Mouse (Mus musculus) neural tube, embryonic 15.5 days (tissue): ENCODE measurements around the gene Rapgefl1. TPM values are rescaled to one million over a fixed set of nuclear protein-coding genes. Genes with fewer than 3 reads are reported as not detected.

Source experiments
- ATAC-seq: fragments of 200-750 bp; cut with Nextera tagmentation; 2 replicates; pipeline ENCODE4 v1.8.0; 2017; ENCODE audit warnings: mild to moderate bottlenecking, moderate TSS enrichment, moderate library complexity; ENCODE audit not compliant: low FRiP score
- H3K27ac ChIP-seq: fragments of 300-500 bp; sonication (generic); replicated peaks from 2 replicates; pipeline ENCODE4 v1.5.1; 2015; ENCODE audit warnings: mild to moderate bottlenecking, inconsistent platforms
- H3K27me3 ChIP-seq: fragments of 300-500 bp; sonication (generic); replicated peaks from 2 replicates; pipeline ENCODE4 v1.6.1; 2015; ENCODE audit warnings: inconsistent platforms
- H3K36me3 ChIP-seq: fragments of 300-500 bp; sonication (generic); 2 replicates; pipeline ENCODE4 v1.6.1; 2015; ENCODE audit warnings: inconsistent platforms
- H3K4me1 ChIP-seq: fragments of 300-500 bp; sonication (generic); 2 replicates; pipeline ENCODE4 v1.6.1; 2015; ENCODE audit warnings: inconsistent platforms
- H3K4me2 ChIP-seq: fragments of 300-500 bp; sonication (generic); 2 replicates; pipeline ENCODE4 v1.6.1; 2015; ENCODE audit warnings: inconsistent platforms, mild to moderate bottlenecking, moderate library complexity
- H3K4me3 ChIP-seq: fragments of 300-500 bp; sonication (generic); replicated peaks from 2 replicates; pipeline ENCODE4 v1.5.1; 2015; ENCODE audit warnings: mild to moderate bottlenecking, inconsistent platforms
- H3K9ac ChIP-seq: fragments of 300-500 bp; sonication (generic); replicated peaks from 2 replicates; pipeline ENCODE4 v1.6.1; 2015; ENCODE audit warnings: mild to moderate bottlenecking, inconsistent platforms
- H3K9me3 ChIP-seq: fragments of 300-500 bp; sonication (generic); replicated peaks from 2 replicates; pipeline ENCODE4 v1.6.1; 2016; ENCODE audit warnings: inconsistent platforms
- WGBS: fragments of 180-500 bp; shearing (Covaris S2); methylation state at CpG from one replicate; pipeline ENCODE4 v1.1.7; 2015; ENCODE audit warnings: mixed read lengths; 5-methylcytosine and 5-hydroxymethylcytosine counted together
- polyA plus RNA-seq: library from polyadenylated mRNA; unstranded; fragments of >200 nt; fragmentation: Nextera tagmentation; extraction: Ambion mirVana; gene quantifications from 2 replicates; pipeline ENCODE4 v1.2.1, GENCODE M21; 2015

Rapgefl1 gene
- polyA plus RNA-seq, 1 experiment from 2014 or later: 13.7 TPM

- under 1% methylated on average over 50 of the region's 89 CpGs for WGBS
- H3K9ac ChIP-seq: peak within 1 kb of the TSS; percentile 90
- H3K9me3 ChIP-seq: no peaks in the 10 kb centered on the region
- H3K27me3 ChIP-seq: no peaks in the 10 kb centered on the region
- H3K27ac ChIP-seq: peak within 1 kb of the TSS; percentile 100
- peak; percentile 53 for ATAC-seq
- H3K36me3 ChIP-seq: peaks cover 13% of the 10 kb centered on the region
- H3K4me1 ChIP-seq: peaks cover 40% of the 10 kb centered on the region
- peak within 1 kb of the TSS; percentile 71 for H3K4me3 ChIP-seq
- H3K4me2 ChIP-seq: peak within 1 kb of the TSS; percentile 94
These were observed 41.4 kb upstream of the Rapgefl1 start, which contains the start of gene Msl1 for GRCm38 (mm10) chr11:98795015-98795713. Gene Msl1 (plus strand): TSS chr11:98795516.

DNA sequence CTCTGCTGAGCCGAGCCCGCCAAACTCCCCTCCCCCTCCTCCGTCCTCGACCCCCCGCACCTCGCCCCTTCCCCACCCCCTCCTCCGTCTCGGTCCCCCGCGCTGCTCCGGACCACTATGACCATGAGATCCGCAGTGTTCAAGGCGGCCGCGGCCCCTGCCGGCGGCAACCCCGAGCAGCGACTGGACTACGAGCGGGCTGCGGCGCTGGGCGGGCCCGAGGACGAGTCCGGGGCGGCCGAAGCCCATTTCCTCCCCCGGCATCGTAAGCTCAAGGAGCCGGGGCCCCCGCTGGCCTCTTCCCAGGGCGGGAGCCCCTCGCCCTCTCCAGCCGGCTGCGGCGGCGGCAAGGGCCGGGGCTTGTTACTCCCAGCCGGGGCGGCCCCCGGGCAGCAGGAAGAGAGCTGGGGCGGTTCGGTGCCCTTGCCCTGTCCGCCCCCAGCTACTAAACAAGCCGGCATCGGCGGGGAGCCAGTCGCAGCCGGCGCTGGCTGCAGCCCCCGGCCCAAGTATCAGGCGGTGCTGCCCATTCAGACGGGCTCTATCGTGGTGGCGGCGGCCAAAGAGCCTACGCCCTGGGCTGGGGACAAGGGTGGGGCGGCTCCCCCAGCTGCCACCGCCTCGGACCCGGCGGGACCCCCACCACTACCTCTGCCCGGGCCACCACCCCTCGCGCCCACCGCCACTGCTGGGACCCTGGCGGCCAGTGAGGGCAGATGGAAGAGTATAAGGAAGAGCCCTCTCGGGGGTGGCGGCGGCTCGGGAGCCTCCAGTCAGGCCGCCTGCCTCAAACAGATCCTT is 40.7 kb upstream of the Rapgefl1 start:
- Histone ChIP-seq H3K36me3 (peaks cover 20% of the 10 kb centered on the region), H3K9ac (peak overlapping the region; percentile 90), H3K4me3 (peak overlapping the region; percentile 71), H3K27ac (peak overlapping the region; percentile 100), H3K9me3 (no peaks in the 10 kb centered on the region), H3K4me2 (peak overlapping the region; percentile 94), H3K4me1 (peaks cover 45% of the 10 kb centered on the region), H3K27me3 (no peaks in the 10 kb centered on the region)
- ATAC-seq: peak; percentile 51
- WGBS: under 1% methylated on average over 60 of the region's 74 CpGs

DNA sequence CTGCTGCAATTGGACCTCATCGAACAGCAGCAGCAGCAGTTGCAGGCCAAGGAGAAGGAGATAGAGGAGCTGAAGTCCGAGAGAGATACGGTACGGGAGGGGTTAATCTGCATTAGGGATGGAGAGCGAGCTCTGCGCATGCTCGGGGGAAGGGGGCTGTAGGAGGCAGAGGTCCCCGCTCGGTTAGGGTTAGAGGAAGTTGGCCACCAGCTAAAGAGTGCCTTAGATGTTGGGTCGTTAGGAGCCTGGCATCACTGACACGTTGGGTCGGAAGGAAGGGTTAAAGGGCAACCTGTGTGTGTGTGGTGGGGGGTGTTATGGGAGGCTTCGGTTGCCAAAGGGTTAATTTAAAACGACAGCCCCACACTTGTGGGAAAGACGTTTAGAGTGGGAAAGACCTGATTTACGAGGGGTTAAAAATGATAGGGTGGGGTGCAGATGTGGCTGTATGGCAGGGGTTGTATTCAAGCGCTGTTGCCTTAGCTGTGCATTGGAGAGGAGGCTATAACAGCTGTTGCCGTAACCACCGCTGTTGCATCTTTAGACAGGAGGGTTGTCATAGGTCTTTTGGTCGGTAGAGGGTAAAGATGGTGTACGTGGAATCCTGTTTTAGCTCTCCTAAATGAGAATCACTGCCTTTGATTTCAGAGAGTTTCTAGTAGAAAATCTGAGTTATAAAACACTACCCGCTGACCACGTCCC is 39.9 kb upstream of the Rapgefl1 start:
- peak overlapping the region; percentile 100 for H3K27ac ChIP-seq
- H3K9me3 ChIP-seq: no peaks in the 10 kb centered on the region
- peak; percentile 63 for ATAC-seq
- H3K4me1 ChIP-seq: peaks cover 45% of the 10 kb centered on the region
- peak overlapping the region; percentile 94 for H3K4me2 ChIP-seq
- WGBS: 3% methylated on average over 23 of the region's 23 CpGs
- H3K36me3 ChIP-seq: peaks cover 25% of the 10 kb centered on the region
- H3K9ac ChIP-seq: peak overlapping the region; percentile 90
- no peaks in the 10 kb centered on the region for H3K27me3 ChIP-seq
- peak overlapping the region; percentile 71 for H3K4me3 ChIP-seq

DNA sequence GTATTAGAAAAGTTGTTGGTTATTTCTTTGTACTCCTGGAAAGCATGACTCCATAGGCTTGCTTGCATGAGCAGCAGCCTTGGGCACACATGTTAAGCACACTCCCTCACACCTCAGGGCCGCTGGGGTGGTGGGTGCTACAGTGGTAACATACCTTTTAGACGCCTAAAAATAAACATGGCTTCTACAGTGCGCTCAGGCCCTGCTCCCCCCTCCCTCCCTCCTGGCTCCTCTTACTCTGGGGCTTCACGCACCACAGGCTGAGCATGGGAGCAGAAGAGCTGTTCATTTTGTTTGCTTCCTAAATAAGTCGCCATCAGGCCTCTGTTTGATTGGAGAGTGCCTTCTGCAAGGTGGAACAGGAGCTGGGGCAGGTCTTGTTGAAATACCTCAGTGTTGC is 39.3 kb upstream of the Rapgefl1 start:
- no peak for ATAC-seq
- H3K27me3 ChIP-seq: no peaks in the 10 kb centered on the region
- H3K4me3 ChIP-seq: peak overlapping the region; percentile 71
- peak overlapping the region; percentile 90 for H3K9ac ChIP-seq
- H3K9me3 ChIP-seq: no peaks in the 10 kb centered on the region
- peak overlapping the region; percentile 100 for H3K27ac ChIP-seq
- peak overlapping the region; percentile 94 for H3K4me2 ChIP-seq
- H3K36me3 ChIP-seq: peaks cover 30% of the 10 kb centered on the region
- WGBS: 12% methylated on average over 5 of the region's 5 CpGs
- peaks cover 44% of the 10 kb centered on the region for H3K4me1 ChIP-seq

GRCm38 (mm10) chr11:98797909-98798308 is 38.7 kb upstream of the Rapgefl1 start:
- peak overlapping the region; percentile 71 for H3K4me3 ChIP-seq
- ATAC-seq: no peak
- peaks cover 42% of the 10 kb centered on the region for H3K4me1 ChIP-seq
- peaks cover 36% of the 10 kb centered on the region for H3K36me3 ChIP-seq
- 40% methylated on average over 4 of the region's 4 CpGs for WGBS
- H3K9me3 ChIP-seq: no peaks in the 10 kb centered on the region
- no peaks in the 10 kb centered on the region for H3K27me3 ChIP-seq
- peak overlapping the region; percentile 90 for H3K9ac ChIP-seq
- H3K27ac ChIP-seq: peak overlapping the region; percentile 100; the same call in 1 of the 2 replicates
- H3K4me2 ChIP-seq: peak overlapping the region; percentile 94

DNA sequence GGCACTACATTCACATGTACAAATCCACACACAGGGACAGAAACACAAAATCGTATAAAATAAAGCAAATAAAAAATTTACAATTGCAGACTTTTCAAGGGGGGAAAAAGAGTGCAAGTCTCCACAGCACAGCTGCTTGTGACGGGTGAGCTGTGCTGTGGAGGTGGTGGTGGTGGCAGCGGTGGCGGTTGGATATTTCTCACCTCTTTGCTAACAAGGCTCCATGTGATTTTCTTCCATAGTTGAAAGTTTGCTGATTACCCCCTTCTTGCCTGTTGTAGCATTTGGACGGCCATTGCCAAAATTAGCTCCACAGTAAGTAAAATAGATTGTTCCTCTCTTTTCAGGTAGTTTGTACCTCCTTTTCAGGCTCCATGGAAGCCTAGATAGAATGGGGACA is 32.0 kb upstream of the Rapgefl1 start, which contains the start of gene Casc3:
Casc3 (plus strand) TSS at position 301 of the 400 bp plus-strand sequence.
- Histone ChIP-seq H3K36me3 (peaks cover 80% of the 10 kb centered on the region), H3K4me2 (no peak within 1 kb of the TSS), H3K27me3 (no peaks in the 10 kb centered on the region), H3K9ac (no peak within 1 kb of the TSS), H3K4me1 (peaks cover 18% of the 10 kb centered on the region), H3K9me3 (no peaks in the 10 kb centered on the region), H3K4me3 (no peak within 1 kb of the TSS), H3K27ac (no peak within 1 kb of the TSS)
- 95% methylated on average over 5 of the region's 5 CpGs for WGBS
- no peak for ATAC-seq

- Histone ChIP-seq H3K4me3 (peak overlapping the region; percentile 83; the same call in 1 of the 2 replicates), H3K4me2 (peak overlapping the region; percentile 74), H3K9me3 (no peaks in the 10 kb centered on the region), H3K36me3 (peaks cover 62% of the 10 kb centered on the region), H3K27ac (peak overlapping the region; percentile 99), H3K9ac (no peak overlapping the region), H3K4me1 (peaks cover 34% of the 10 kb centered on the region), H3K27me3 (no peaks in the 10 kb centered on the region)
- WGBS: 70% methylated on average over 2 of the region's 2 CpGs
- no peak for ATAC-seq
These were observed 28.2 kb upstream of the Rapgefl1 start for GRCm38 (mm10) chr11:98808417-98808816.

GRCm38 (mm10) chr11:98809457-98810290 is 26.9 kb upstream of the Rapgefl1 start:
- H3K9ac ChIP-seq: peak overlapping the region; percentile 97
- no peaks in the 10 kb centered on the region for H3K27me3 ChIP-seq
- no peaks in the 10 kb centered on the region for H3K9me3 ChIP-seq
- peak overlapping the region; percentile 83 for H3K4me3 ChIP-seq
- peaks cover 37% of the 10 kb centered on the region for H3K4me1 ChIP-seq
- peak overlapping the region; percentile 74 for H3K4me2 ChIP-seq
- H3K27ac ChIP-seq: peak overlapping the region; percentile 99
- peaks cover 62% of the 10 kb centered on the region for H3K36me3 ChIP-seq
- under 1% methylated on average over 82 of the region's 84 CpGs for WGBS
- peak; percentile 96 for ATAC-seq

- Histone ChIP-seq H3K9ac (peak overlapping the region; percentile 97), H3K9me3 (no peaks in the 10 kb centered on the region), H3K4me1 (peaks cover 37% of the 10 kb centered on the region), H3K27ac (peak overlapping the region; percentile 99), H3K27me3 (no peaks in the 10 kb centered on the region), H3K36me3 (peaks cover 52% of the 10 kb centered on the region), H3K4me3 (peak overlapping the region; percentile 83), H3K4me2 (peak overlapping the region; percentile 74)
- WGBS: 77% methylated on average over 7 of the region's 7 CpGs
- ATAC-seq: no peak
These were observed 25.9 kb upstream of the Rapgefl1 start for GRCm38 (mm10) chr11:98810686-98811085.

- ATAC-seq: no peak
- 93% methylated on average over 1 of the region's 1 CpGs for WGBS
- peaks cover 67% of the 10 kb centered on the region for H3K36me3 ChIP-seq
These were observed 19.8 kb upstream of the Rapgefl1 start for GRCm38 (mm10) chr11:98816706-98817239.

More at GRCm38 (mm10) chr11:98816706-98817239, 19.8 kb upstream of the Rapgefl1 start:
- no peak overlapping the region for H3K9ac ChIP-seq
- H3K27me3 ChIP-seq: no peaks in the 10 kb centered on the region
- H3K9me3 ChIP-seq: no peaks in the 10 kb centered on the region
- no peak overlapping the region for H3K27ac ChIP-seq
- H3K4me1 ChIP-seq: peaks cover 8% of the 10 kb centered on the region
- no peak overlapping the region for H3K4me2 ChIP-seq
- H3K4me3 ChIP-seq: no peak overlapping the region
